Mouse (Mus musculus) bone marrow macrophage, adult 2 months (primary cell): ENCODE data around the gene Alkbh8.

Experiments used
- CTCF ChIP-seq: IDR thresholded peaks from 2 replicates; pipeline ENCODE4 v1.5.1; 2012; ENCODE audit warnings: low read depth, mild to moderate bottlenecking, low read length, moderate library complexity
- POLR2A ChIP-seq: IDR thresholded peaks from 2 replicates; pipeline ENCODE4 v1.6.1; 2012; ENCODE audit warnings: mild to moderate bottlenecking, low read depth, low read length, borderline replicate concordance

DNA sequence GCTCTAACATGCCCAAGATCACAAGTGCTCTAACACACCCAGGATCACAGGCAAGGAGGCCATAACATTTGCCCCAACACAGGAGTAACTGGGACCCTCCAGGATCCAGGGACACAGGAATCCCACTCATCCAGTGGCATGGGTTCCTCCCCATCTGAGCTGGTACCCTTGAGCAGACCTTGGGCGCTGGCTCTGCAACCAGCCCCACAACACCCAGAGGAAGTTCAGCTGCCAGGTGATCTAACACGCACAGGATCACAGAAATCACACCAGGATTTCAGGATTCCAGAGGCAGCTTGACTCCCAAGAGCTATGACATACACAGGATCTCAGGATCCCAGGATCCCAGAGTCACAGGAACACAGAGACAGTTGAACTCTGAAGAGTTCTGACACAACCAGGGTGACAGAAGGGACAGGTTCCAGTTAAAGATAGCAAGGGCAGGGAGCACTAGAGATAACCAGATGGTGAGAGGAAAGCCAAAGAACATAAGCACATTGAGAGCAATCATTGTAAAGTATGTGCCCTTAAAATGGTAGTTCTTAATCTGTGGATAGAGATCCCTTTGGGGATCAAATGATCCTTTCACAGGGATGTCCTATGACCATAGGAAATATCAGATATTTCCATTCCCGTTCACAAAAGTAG lies 4.1 kb upstream of the Alkbh8 start:
- TF ChIP-seq CTCF (no peak), POLR2A (no peak)
